Mouse (Mus musculus) liver, embryonic 14.5 days (tissue): Measurements from ENCODE around the gene Tmem255b.

Source experiments
- CTCF ChIP-seq: IDR thresholded peaks from 2 replicates; pipeline ENCODE4 v1.5.1; 2016; ENCODE audit warnings: antibody characterized with exemption, low read depth, control low read depth
- EP300 ChIP-seq: IDR thresholded peaks from 2 replicates; pipeline ENCODE4 v1.6.1; 2016; ENCODE audit warnings: antibody characterized with exemption, low read depth

DNA sequence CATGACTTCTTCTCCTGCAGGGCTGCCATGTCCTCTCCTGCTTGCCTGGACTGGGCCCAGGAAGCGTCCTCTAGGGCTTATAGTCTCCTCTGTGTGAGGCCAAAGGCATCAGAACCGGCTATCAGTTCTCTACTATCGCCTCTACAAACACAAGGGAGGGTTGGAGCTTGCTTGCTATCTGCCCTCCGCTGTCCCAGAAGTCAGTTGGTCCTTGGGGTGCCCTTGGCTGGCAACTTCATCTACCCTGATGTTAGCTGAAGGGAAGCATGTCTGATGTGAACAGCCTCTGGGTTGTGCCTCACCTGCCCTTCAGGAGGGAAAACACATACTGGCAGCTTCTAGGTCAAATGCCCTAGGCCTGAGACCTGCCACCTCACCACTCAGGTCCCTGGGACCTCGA is 38.3 kb upstream of the Tmem255b start, which contains the start of gene Atp4b:
- no peak for TF ChIP-seq CTCF
- TF ChIP-seq EP300: no peak
